Mouse (Mus musculus) brain, embryonic 18.5 days (tissue): Measurements from ENCODE around the gene Mmgt2.
A peak's percentile ranks its signal among the peaks of the same experiment; 100 is the strongest.

Experiments used
- DNase-seq: peaks from one replicate; pipeline ENCODE4 v3.0.0-alpha.2; 2012; ENCODE audit warnings: low read depth, low spot score

Mmgt2 gene

GRCm38 (mm10) chr11:62648591-62649391, at the start of gene Mmgt2:
Mmgt2 (plus strand) TSS chr11:62648664.
- no peak for DNase-seq

- no peak for DNase-seq
These were observed 46.5 kb upstream of the Mmgt2 start for GRCm38 (mm10) chr11:62601732-62602618.

- peak; percentile 96 for DNase-seq
These were observed 45.7 kb upstream of the Mmgt2 start for GRCm38 (mm10) chr11:62602619-62603311.

- no peak for DNase-seq
These were observed 45.0 kb upstream of the Mmgt2 start for GRCm38 (mm10) chr11:62603312-62604056.

GRCm38 (mm10) chr11:62604123-62604706, 44.2 kb upstream of the Mmgt2 start:
- DNase-seq = no peak

- no peak for DNase-seq
These were observed 43.4 kb upstream of the Mmgt2 start for GRCm38 (mm10) chr11:62604886-62605618.

- no peak for DNase-seq
These were observed 42.7 kb upstream of the Mmgt2 start for GRCm38 (mm10) chr11:62605619-62606298.

- no peak for DNase-seq
These were observed 41.9 kb upstream of the Mmgt2 start for GRCm38 (mm10) chr11:62606299-62607169.

GRCm38 (mm10) chr11:62607170-62607951, 41.1 kb upstream of the Mmgt2 start:
- DNase-seq = no peak

- DNase-seq = no peak
These were observed 40.6 kb upstream of the Mmgt2 start for GRCm38 (mm10) chr11:62607952-62608201.

- DNase-seq = no peak
These were observed 39.4 kb upstream of the Mmgt2 start for GRCm38 (mm10) chr11:62608826-62609675.

- no peak for DNase-seq
These were observed 38.2 kb upstream of the Mmgt2 start for GRCm38 (mm10) chr11:62610304-62610703.

- DNase-seq = no peak
These were observed 35.9 kb upstream of the Mmgt2 start for GRCm38 (mm10) chr11:62612604-62613003.

GRCm38 (mm10) chr11:62613657-62614365, 34.7 kb upstream of the Mmgt2 start:
- DNase-seq = peak; percentile 91

GRCm38 (mm10) chr11:62614876-62615410, 33.5 kb upstream of the Mmgt2 start:
- DNase-seq = no peak

GRCm38 (mm10) chr11:62615456-62615855, 33.0 kb upstream of the Mmgt2 start:
- no peak for DNase-seq
